Mouse (Mus musculus) urinary bladder, postnatal 10 days (tissue): ENCODE results near the gene Itpkc.
"Not testable (repeated sequence)": the region's sequence is repeated elsewhere in the genome, so short reads cannot be mapped to it uniquely, and the experiment has no call there.

ENCODE experiments used
- DNase-seq: peaks from one replicate; pipeline ENCODE4 v3.0.0; 2022; ENCODE audit warnings: low spot score

The Itpkc gene

GRCm38 (mm10) chr7:27228281-27228821, at the start of gene Itpkc:
TSS of gene Itpkc (minus strand) at chr7:27228661.
- DNase-seq: peak; percentile 74

- DNase-seq: no peak
Measured at GRCm38 (mm10) chr7:27277191-27277590, 48.7 kb upstream of the Itpkc start.

- DNase-seq: no peak
Measured at GRCm38 (mm10) chr7:27276021-27276420, 47.6 kb upstream of the Itpkc start.

DNA sequence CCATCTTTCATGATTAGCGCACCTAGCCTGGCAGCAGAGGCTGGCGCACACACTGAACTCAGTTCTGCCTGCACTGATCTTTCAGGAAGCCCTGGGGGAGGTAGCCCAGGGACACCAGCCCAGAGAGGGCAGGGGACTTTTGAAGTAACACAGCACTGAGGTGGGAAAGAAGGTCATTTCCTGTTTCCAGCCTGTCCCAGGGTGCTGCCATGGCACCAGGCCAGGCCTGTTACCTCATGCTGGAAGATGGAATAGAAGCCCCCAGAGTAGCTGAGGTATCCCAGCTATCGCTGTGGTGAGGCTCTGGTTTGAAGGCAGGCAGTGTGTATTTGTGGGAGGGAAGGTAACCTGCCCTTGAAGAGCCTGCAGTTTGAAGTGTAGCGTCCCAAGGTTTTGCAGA, 46.5 kb upstream of the Itpkc start:
- no peak for DNase-seq

GRCm38 (mm10) chr7:27273739-27274351, 45.4 kb upstream of the Itpkc start:
- no peak for DNase-seq

DNA sequence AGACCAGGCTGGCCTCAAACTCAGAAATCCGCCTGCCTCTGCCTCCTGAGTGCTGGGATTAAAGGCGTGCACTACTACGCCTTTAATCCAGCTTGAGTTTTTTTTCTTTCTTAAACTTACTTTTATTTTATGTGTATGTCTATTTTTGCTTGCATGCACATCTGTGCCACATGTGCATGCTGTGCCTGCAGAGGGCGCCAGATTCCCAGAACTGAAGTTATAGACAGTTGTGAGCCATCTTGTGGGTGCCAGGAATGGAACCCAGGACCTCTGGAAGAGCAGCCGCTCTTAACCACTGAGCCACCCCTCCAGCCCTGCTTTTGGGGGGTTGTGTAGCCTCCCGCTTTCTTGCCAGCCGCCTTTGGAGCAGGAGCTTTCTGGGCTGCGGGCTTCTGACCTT, 43.0 kb upstream of the Itpkc start:
- DNase-seq: no peak

DNA sequence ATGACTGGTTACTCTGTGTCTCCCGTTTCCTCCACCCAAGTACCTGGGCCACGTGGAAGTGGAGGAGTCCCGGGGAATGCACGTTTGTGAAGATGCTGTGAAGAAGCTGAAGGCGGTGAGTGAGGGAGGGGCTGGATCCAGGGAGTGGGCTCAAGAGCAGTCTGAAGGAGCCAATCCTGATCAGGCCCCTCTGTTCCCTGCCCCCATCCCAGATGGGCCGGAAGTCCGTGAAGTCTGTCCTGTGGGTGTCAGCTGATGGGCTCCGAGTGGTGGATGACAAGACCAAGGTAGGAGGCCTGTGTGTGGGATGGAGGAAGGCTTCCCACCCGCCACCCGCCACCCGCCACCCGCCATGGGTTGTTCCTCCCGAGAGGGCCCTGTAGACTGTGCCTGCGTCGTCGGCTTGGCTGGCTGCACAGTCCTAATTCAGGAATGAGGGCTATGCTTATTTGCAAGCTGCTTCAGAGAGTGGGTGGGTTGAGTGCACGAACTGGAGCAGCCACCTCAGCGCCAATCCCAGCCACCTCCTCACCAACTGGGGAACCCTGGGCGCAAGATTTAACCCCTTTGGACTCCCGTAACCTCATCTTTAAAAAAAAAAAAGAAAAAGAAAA, 38.2 kb upstream of the Itpkc start:
- DNase-seq: no peak

DNA sequence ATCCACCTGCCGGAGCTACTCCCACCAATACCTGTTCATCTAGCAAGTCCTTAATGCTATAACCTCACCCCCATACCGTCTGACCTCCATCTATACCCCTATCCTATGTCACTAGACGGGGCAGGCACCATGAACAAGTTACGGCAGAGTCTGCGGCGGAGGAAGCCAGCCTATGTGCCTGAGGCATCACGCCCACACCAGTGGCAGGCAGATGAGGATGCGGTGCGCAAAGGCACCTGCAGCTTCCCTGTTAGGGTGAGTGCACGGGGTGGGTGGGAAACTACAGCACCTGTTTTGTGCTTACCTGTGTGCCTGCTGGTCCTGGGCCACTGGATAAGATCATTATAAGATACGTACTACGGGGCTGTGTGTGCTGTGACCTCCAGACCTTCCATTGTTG, 36.3 kb upstream of the Itpkc start:
- DNase-seq: no peak

- DNase-seq: no peak
Measured at GRCm38 (mm10) chr7:27261888-27262287, 33.4 kb upstream of the Itpkc start.

GRCm38 (mm10) chr7:27260856-27261255, 32.4 kb upstream of the Itpkc start:
- no peak for DNase-seq

GRCm38 (mm10) chr7:27259771-27260170, 31.3 kb upstream of the Itpkc start:
- DNase-seq: no peak

DNA sequence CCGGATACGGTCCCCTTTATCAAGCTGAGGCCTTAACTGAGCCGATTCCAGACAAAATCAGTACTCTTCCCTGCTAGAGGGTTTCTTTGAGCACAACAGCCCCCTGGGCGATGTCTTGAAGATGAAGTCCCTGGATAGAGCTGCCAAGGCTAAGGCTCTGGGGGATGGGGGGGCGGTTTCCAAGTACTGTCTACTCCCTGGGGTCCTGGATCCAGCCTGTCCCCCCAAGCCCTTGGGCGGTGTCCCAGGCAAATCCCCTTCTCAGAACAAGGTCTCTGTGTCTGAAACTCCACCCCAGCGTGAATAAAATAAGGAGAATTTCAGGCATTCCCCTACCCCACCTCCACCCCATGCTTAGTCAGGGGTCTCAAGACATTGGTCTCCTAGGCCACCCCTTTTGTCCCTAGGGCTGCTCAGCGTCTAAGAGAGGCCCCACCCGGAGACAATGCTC, 30.8 kb upstream of the Itpkc start:
- DNase-seq: no peak

DNA sequence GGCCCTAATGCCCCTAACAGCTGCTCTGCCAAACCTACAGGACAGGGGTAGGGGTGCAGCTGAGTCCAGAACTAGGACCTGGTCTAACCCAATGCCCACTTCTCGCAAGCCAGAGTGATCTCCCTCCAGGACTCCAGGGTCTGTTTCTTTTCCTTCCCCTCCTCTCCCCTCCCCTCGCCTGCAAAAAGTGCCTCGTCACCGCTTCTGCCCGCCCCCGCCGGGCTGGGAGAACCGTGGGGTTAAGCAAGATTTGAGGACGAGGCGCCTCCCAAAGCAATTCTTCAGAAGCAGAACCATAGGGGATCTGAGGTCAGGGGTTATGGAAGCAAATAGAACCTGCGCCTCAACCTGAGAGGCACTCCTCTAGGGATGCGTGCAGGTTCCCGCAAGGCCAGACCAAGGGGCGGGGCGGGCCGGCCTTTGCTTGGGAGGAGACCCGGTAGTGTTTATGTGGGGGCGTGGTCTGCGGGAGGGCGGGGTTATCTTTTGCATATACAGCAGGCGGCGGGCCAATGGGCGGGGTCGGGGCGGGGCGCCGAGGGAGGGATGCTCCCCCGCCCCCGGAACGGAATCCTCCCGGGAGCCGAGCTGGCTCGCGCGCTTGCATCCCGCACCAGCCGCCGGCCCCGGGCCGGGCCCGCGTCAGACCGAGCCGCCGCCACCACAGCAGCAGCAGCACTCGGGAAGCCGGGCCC, 29.9 kb upstream of the Itpkc start, which contains the start of gene Numbl:
Numbl (plus strand) TSS at position 229 of the 695 bp plus-strand sequence.
- peak; percentile 81 for DNase-seq

DNA sequence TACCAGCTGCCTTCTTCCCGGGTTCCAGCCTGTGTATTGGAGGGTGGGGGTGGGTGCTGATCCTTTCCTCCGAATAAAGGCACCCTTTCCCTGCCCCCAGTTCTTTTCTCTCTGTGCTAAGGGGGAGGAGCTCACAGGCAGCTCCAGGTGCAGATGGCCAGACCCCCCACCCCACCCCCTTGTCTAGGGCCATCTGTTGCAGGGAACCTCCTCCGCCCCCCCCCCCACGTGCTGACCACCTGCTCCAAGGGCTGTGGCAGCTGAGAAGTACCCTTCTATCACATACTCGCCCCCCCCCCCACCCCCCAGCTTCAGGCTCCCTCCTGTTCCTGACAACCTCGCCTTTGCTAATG, 29.4 kb upstream of the Itpkc start:
- DNase-seq: no peak

DNA sequence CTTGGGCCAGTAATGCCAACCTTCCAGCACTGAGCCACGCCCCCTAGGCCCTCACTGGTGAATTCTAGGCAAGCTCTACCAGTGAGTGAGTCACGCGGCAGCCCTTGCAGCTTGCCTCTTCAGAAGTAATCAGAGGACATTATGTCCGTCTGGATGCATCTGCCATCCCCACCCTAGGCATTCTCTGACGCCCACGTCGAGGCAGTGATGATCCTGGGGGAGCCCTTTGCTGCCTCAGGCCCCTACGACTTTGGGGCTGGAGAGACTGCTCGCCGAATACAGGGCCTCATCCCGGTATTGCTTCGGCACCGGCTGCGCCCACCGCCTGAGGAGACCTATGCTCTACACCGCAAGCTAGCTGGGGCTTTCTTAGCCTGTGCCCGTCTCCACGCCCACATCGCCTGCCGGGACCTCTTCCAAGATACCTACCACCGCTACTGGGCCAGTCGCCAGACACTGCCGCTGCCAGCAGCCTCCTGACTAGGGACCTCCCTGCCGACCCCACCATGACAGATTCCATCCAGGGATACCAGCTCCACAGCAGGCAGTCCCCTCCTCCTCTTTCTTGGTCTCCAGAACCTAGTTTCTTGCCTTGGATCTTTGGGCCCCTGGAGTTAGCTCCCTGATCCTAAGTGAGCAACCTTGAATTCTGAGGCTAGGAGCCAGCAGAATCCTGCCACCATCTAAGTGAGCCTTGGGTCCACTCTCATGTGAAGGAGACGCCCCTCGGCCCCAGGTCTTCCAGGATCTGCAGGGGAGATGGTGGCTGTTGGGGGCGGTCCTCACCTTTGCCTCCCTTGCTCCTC, 28.8 kb upstream of the Itpkc start:
- no peak for DNase-seq

- no peak for DNase-seq
Measured at GRCm38 (mm10) chr7:27255721-27256120, 27.3 kb upstream of the Itpkc start.

- no peak for DNase-seq
Measured at GRCm38 (mm10) chr7:27251946-27252345, 23.5 kb upstream of the Itpkc start.

DNA sequence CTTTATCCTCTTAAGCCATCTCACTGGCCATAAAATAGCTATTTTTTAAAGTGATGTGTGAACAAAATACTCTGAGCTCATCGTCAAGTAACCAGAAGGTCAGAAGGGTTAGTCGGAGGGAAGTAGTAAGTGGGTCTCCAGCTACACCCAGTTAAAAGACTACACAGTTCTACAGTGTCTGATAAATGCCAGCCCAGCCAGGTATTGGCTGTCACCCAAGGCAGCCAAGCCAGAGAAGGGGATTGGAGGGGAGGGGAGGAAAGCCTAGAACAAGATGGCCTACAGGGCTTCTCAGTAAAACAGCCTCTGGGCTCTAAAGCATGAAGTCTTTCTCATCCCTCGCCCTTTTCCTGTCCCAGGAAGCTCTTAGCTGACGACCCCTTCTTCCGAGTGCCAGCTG, 21.5 kb upstream of the Itpkc start:
- DNase-seq: no peak

GRCm38 (mm10) chr7:27249146-27249545, 20.7 kb upstream of the Itpkc start:
- no peak for DNase-seq

DNA sequence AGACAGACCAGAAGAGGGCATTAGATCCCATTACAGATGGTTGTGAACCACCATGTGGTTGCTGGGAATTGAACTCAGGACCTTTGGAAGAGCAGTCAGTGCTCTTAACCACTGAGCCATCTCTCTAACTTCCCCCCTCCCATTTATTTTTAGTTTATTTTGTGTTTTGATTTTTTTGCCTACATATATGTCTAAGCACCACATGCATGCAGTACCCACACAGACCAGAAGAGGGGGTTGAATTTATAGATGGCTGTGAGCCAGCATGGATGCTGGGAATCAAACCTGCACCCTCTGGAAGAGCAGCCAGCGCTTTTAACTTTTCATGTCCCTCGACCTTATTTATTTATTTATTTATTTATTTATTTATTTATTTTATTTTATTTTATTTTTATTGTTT, 15.6 kb upstream of the Itpkc start:
- not testable (repeated sequence) for DNase-seq

DNA sequence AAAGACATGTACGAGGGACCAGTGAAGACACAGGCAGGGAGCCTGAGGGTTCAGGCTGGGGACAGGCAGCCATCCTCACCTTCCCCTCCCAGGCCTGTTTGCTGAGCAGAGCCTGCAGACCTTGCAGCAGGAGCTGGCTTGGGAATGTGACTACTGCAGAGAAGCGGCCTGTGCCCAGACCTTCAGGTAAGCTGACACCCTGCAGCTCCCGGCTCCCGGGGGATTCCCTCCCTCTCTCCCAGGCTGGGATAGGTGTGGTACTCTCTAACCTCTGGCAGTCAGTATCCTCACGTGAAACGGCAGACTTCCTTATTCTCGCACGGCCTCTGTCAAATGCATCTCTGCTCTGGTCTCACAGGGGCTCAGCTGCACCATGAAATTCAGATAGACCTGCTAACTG, 14.8 kb upstream of the Itpkc start:
- no peak for DNase-seq

DNA sequence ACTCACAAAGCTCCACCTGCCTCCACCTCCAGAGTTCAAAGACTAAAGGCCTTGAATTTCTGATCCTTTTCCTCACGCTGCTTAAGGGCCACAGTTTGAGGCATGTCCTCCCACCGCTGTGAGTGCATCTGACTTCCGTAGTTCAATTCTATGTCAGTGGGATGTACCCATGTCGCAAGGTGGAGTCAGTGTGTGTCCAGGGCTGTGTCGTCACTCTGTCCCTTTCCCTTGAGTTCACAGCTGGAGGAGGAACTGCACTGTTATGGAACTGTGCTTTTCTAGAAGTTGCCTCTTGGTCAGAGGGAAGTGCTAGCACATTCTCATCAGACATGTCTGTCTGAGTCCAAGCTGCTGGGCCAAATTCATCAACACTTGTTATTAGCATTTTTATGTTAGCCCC, 10.1 kb upstream of the Itpkc start:
- DNase-seq: no peak
